Mouse (Mus musculus) brain, embryonic 14.5 days (tissue): ENCODE measurements around the gene Fam57b.

Source experiments
- CTCF ChIP-seq: fragments of 200-500 bp; IDR thresholded peaks from 2 replicates; pipeline ENCODE4 v1.5.1; 2012; ENCODE audit warnings: inconsistent platforms, mild to moderate bottlenecking, moderate library complexity, borderline replicate concordance; ENCODE audit not compliant: insufficient read depth, insufficient read length; ENCODE audit errors: extremely low read depth
- POLR2A ChIP-seq: fragments of 200-500 bp; IDR thresholded peaks from 2 replicates; pipeline ENCODE4 v1.6.1; 2012; ENCODE audit warnings: mild to moderate bottlenecking, inconsistent platforms, borderline replicate concordance; ENCODE audit not compliant: poor library complexity, insufficient read depth, insufficient read length, severe bottlenecking; ENCODE audit errors: extremely low read depth

DNA sequence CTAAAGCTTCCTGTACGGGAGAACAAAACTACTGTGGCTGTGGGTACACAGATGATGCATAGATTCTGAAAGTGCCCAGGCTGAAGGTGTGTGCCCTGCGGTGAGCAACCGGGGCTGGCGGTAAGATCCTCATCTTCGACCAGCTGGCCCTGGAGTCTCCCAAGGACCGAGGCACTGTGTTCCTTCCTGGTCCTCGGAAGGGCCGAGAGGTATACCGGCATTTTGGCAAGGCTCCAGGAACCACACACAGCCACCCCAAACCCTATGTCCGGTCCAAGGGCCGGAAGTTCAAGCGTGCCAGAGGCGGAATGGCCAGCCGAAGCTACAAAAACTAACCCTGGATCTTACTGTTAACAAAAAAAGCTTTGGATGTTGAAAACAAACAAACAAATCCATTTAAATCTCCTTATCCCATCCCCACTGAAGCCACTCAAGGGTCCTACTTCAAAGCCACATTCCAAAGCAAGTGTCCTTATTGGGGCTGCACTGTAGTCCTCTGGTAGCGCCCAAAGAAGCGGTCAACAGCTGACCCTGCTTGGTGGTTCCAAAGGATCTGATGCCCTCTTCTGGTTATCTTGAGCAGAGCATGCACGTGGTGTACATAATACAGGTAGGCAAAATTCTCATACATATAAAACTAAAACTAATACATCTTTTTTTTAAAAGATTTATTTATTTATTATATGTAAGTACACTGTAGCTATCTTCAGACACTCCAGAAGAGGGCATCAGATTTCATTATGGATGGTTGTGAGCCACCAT lies 47.7 kb upstream of the Fam57b start:
- TF ChIP-seq POLR2A (no peak), CTCF (no peak)
